Mouse (Mus musculus) liver, embryonic 13.5 days (tissue): Measurements from ENCODE around the gene Lhfpl2. TPM values are rescaled to one million over a fixed set of nuclear protein-coding genes. Genes with fewer than 3 reads are reported as not detected.

Experiments
- ATAC-seq: fragments of 200-750 bp; cut with Nextera tagmentation; 2 replicates; pipeline ENCODE4 v1.8.0; 2017; ENCODE audit warnings: low read depth, mild to moderate bottlenecking, moderate number of reproducible peaks, moderate library complexity
- DNase-seq: peaks from one replicate; pipeline ENCODE4 v3.0.0; 2022
- H3K27ac ChIP-seq: fragments of 300-500 bp; sonication (generic); 2 replicates; pipeline ENCODE4 v1.5.1; 2015; ENCODE audit warnings: moderate library complexity, mild to moderate bottlenecking, inconsistent platforms
- H3K27me3 ChIP-seq: fragments of 300-500 bp; sonication (generic); 2 replicates; pipeline ENCODE4 v1.6.1; 2015; ENCODE audit warnings: mild to moderate bottlenecking, inconsistent platforms
- H3K36me3 ChIP-seq: fragments of 300-500 bp; sonication (generic); 2 replicates; pipeline ENCODE4 v1.6.1; 2015; ENCODE audit warnings: mild to moderate bottlenecking, inconsistent platforms
- H3K4me1 ChIP-seq: fragments of 300-500 bp; sonication (generic); replicated peaks from 2 replicates; pipeline ENCODE4 v1.6.1; 2015; ENCODE audit warnings: inconsistent platforms
- H3K4me2 ChIP-seq: fragments of 300-500 bp; sonication (generic); 2 replicates; pipeline ENCODE4 v1.6.1; 2015; ENCODE audit warnings: inconsistent platforms, mild to moderate bottlenecking, moderate library complexity
- H3K4me3 ChIP-seq: fragments of 300-500 bp; sonication (generic); replicated peaks from 2 replicates; pipeline ENCODE4 v1.5.1; 2015; ENCODE audit warnings: mild to moderate bottlenecking, inconsistent platforms
- H3K9ac ChIP-seq: fragments of 300-500 bp; sonication (generic); 2 replicates; pipeline ENCODE4 v1.6.1; 2015; ENCODE audit warnings: mild to moderate bottlenecking, inconsistent platforms
- H3K9me3 ChIP-seq: fragments of 300-500 bp; sonication (generic); replicated peaks from 2 replicates; pipeline ENCODE4 v1.6.1; 2016; ENCODE audit warnings: inconsistent platforms
- WGBS: fragments of 180-500 bp; shearing (Covaris S2); methylation state at CpG from one replicate; pipeline ENCODE4 v1.1.7; 2015; ENCODE audit not compliant: insufficient replicate concordance; 5-methylcytosine and 5-hydroxymethylcytosine counted together
- polyA plus RNA-seq: library from polyadenylated mRNA; unstranded; fragments of >200 nt; fragmentation: Nextera tagmentation; extraction: Ambion mirVana; gene quantifications from 2 replicates; pipeline ENCODE4 v1.2.1, GENCODE M21; 2015

Gene Lhfpl2
- polyA plus RNA-seq, 1 experiment from 2014 or later, result 4.8 TPM

DNA sequence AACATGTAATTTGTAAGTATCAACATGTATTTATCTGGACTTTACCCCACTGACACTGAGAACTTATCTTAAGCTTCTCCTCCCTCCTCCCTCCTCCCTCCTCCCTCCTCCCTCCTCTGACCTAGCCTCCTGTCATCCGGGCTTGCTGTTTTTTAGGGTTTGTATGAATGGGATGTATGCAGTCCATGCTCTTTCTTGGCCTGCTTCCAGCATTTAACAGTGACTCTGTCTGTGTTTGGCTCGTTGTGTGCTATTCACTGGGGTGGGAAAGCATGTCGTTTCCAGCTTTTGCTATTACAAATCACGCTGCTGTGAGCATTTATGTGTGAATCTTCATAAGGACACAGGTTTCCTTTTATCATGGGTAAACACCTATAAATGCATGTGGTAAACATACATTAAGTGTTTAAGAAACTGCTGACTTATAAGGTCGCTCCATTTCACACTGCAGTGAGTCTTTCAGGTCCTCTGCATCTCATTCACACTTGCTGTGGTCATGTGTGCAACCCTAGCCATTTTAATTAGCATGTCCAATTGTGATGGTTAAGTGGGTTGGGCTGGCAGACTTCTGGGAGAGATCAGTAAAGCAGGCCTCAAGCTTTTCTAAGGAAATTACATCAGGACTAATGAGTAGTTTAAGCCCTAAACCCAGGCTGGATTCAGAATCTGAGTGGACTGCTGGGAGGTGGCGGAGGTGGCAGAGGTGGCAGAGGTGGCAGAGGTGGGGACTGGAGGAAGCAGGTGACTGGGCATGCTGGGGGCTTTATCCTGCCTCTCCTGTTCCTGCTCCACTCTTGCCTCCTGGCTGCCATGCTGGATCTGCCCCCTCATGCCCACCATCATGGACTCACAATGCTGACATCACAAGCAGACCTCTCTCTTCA lies 153.9 kb downstream of the Lhfpl2 start:
- Histone ChIP-seq H3K4me2 (no peak overlapping the region), H3K27ac (no peak overlapping the region), H3K27me3 (no peaks in the 10 kb centered on the region), H3K36me3 (peaks cover 14% of the 10 kb centered on the region), H3K4me3 (no peak overlapping the region), H3K9ac (no peak overlapping the region), H3K4me1 (no peaks in the 10 kb centered on the region), H3K9me3 (0 out of 2 replicates have a peak, but pooled peaks cover 3% of the 10 kb centered on the region)
- 63% methylated on average over 5 of the region's 6 CpGs for WGBS
- ATAC-seq (no peak), DNase-seq (no peak)

GRCm38 (mm10) chr13:94212179-94212578 lies 154.6 kb downstream of the Lhfpl2 start:
- WGBS, result 88% methylated on average over 2 of the region's 2 CpGs
- no peaks in the 10 kb centered on the region for H3K4me1 ChIP-seq
- no peak overlapping the region for H3K27ac ChIP-seq
- H3K36me3 ChIP-seq, result peaks cover 14% of the 10 kb centered on the region
- DNase-seq (no peak), ATAC-seq (no peak)
- no peaks in the 10 kb centered on the region for H3K27me3 ChIP-seq
- H3K9ac ChIP-seq, result no peak overlapping the region
- H3K4me2 ChIP-seq, result no peak overlapping the region
- 0 out of 2 replicates have a peak, but pooled peaks cover 3% of the 10 kb centered on the region for H3K9me3 ChIP-seq
- H3K4me3 ChIP-seq, result no peak overlapping the region

DNA sequence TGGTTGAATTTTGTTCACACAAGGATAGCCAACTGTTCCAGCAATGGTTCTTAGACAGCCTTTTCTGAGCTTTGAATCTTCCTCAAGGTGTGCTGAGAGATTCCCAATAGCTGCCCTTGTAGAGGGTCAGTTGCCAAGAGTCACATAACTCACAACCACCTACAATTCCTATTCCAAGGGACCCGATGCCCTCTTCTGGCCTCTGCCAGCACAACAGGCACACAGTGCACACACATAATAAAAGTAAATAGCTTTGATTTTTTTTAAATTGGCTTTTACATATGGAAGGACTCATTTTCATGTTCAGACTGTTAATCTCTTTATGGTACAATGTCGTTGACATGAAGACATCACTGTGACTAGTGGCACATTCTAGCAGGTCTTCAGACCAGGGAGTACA lies 155.1 kb downstream of the Lhfpl2 start:
- 59% methylated on average over 2 of the region's 2 CpGs for WGBS
- ATAC-seq, result no peak
- no peak overlapping the region for H3K4me3 ChIP-seq

DNA sequence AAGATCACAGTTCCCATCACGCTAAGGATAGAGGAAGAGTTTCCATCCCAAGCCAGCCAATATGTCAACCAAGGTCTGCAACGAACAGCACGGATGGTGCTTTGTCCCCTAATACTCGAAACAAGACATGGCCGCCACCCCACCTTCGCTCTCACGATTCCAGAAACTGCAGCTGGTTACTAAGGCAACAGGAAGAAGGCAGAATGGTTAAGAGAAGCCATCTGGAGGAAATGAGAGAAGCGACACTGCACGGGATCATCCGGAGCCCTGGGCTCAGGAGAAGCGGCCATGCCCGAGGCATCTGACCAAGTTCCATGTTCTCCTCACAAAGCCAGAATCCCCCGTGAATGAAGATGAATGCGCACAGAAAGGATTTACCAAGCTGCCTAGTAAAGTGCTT lies 166.0 kb downstream of the Lhfpl2 start:
- no peak overlapping the region for H3K27ac ChIP-seq
- H3K4me1 ChIP-seq, result no peaks in the 10 kb centered on the region
- ATAC-seq, result no peak
- H3K4me3 ChIP-seq, result no peak overlapping the region
- DNase-seq, result no peak
- H3K9me3 ChIP-seq, result no peaks in the 10 kb centered on the region
- peaks cover 14% of the 10 kb centered on the region for H3K36me3 ChIP-seq
- WGBS, result 76% methylated on average over 14 of the region's 14 CpGs
- no peaks in the 10 kb centered on the region for H3K27me3 ChIP-seq
- H3K4me2 ChIP-seq, result no peak overlapping the region
- H3K9ac ChIP-seq, result no peak overlapping the region

More for the DNA sequence above, 155.1 kb downstream of the Lhfpl2 start:
- no peaks in the 10 kb centered on the region for H3K27me3 ChIP-seq
- H3K4me2 ChIP-seq, result no peak overlapping the region
- H3K4me1 ChIP-seq, result no peaks in the 10 kb centered on the region
- H3K9me3 ChIP-seq, result 0 out of 2 replicates have a peak, but pooled peaks cover 3% of the 10 kb centered on the region
- H3K9ac ChIP-seq, result no peak overlapping the region
- H3K36me3 ChIP-seq, result peaks cover 14% of the 10 kb centered on the region
- H3K27ac ChIP-seq, result no peak overlapping the region
- no peak for DNase-seq

- H3K27ac ChIP-seq, result no peak overlapping the region
- H3K4me2 ChIP-seq, result no peak overlapping the region
- 89% methylated on average over 38 of the region's 38 CpGs for WGBS
- H3K9me3 ChIP-seq, result no peaks in the 10 kb centered on the region
- H3K27me3 ChIP-seq, result no peaks in the 10 kb centered on the region
- H3K4me3 ChIP-seq, result no peak overlapping the region
- no peaks in the 10 kb centered on the region for H3K4me1 ChIP-seq
- ATAC-seq (no peak), DNase-seq (no peak)
- no peak overlapping the region for H3K9ac ChIP-seq
- H3K36me3 ChIP-seq, result peaks cover 14% of the 10 kb centered on the region
Observed at GRCm38 (mm10) chr13:94224717-94225705, 167.4 kb downstream of the Lhfpl2 start.

GRCm38 (mm10) chr13:94231871-94232270 lies 174.3 kb downstream of the Lhfpl2 start:
- Histone ChIP-seq H3K36me3 (no peaks in the 10 kb centered on the region), H3K4me1 (no peaks in the 10 kb centered on the region), H3K9me3 (no peaks in the 10 kb centered on the region), H3K27ac (no peak overlapping the region), H3K4me3 (no peak overlapping the region), H3K9ac (no peak overlapping the region), H3K4me2 (no peak overlapping the region), H3K27me3 (no peaks in the 10 kb centered on the region)
- DNase-seq, result no peak
- WGBS, result 84% methylated on average over 14 of the region's 14 CpGs
- no peak for ATAC-seq

GRCm38 (mm10) chr13:94239488-94239887 lies 181.9 kb downstream of the Lhfpl2 start:
- WGBS, result 65% methylated on average over 4 of the region's 4 CpGs
- Histone ChIP-seq H3K4me1 (0 out of 2 replicates have a peak, but pooled peaks cover 14% of the 10 kb centered on the region), H3K9ac (no peak overlapping the region), H3K9me3 (no peaks in the 10 kb centered on the region), H3K27me3 (no peaks in the 10 kb centered on the region), H3K4me2 (no peak overlapping the region), H3K27ac (no peak overlapping the region), H3K36me3 (no peaks in the 10 kb centered on the region), H3K4me3 (no peak overlapping the region)
- ATAC-seq (no peak), DNase-seq (no peak)

- Histone ChIP-seq H3K4me2 (no peak overlapping the region), H3K9ac (no peak overlapping the region), H3K4me1 (0 out of 2 replicates have a peak, but pooled peaks cover 14% of the 10 kb centered on the region), H3K36me3 (no peaks in the 10 kb centered on the region), H3K4me3 (no peak overlapping the region), H3K9me3 (no peaks in the 10 kb centered on the region), H3K27ac (no peak overlapping the region), H3K27me3 (no peaks in the 10 kb centered on the region)
- ATAC-seq, result no peak
- DNase-seq, result no peak
- WGBS, result 85% methylated on average over 6 of the region's 6 CpGs
Observed at GRCm38 (mm10) chr13:94240111-94240510, 182.5 kb downstream of the Lhfpl2 start.

DNA sequence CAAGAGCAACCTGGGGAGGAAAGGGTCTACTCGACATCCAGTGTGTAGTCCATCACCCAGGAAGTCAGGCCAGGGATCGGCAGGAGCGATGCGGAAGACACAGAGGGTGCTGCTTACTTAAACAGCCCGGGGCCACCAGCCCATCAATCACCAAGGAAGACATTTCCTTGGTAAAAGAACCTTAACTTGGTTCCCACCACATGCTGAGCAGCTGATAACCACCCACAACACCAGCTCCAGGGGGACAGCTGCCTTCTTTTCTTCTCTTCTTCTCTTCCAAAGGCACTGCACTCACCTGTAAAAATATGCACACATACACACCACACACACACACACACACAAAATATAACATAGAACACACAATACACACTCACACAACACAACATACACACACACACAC lies 183.3 kb downstream of the Lhfpl2 start:
- Histone ChIP-seq H3K27me3 (no peaks in the 10 kb centered on the region), H3K9me3 (no peaks in the 10 kb centered on the region), H3K27ac (no peak overlapping the region), H3K4me3 (no peak overlapping the region), H3K4me1 (0 out of 2 replicates have a peak, but pooled peaks cover 14% of the 10 kb centered on the region), H3K36me3 (no peaks in the 10 kb centered on the region), H3K4me2 (no peak overlapping the region), H3K9ac (no peak overlapping the region)
- 41% methylated on average over 5 of the region's 5 CpGs for WGBS
- DNase-seq, result no peak
- ATAC-seq, result no peak

GRCm38 (mm10) chr13:94241892-94242524 lies 184.4 kb downstream of the Lhfpl2 start:
- no peak overlapping the region for H3K27ac ChIP-seq
- no peak for ATAC-seq
- H3K27me3 ChIP-seq, result no peaks in the 10 kb centered on the region
- no peak overlapping the region for H3K4me3 ChIP-seq
- H3K9ac ChIP-seq, result no peak overlapping the region
- WGBS, result 59% methylated on average over 4 of the region's 4 CpGs
- H3K9me3 ChIP-seq, result no peaks in the 10 kb centered on the region
- H3K36me3 ChIP-seq, result no peaks in the 10 kb centered on the region
- no peak overlapping the region for H3K4me2 ChIP-seq
- no peak for DNase-seq
- 0 out of 2 replicates have a peak, but pooled peaks cover 14% of the 10 kb centered on the region for H3K4me1 ChIP-seq

GRCm38 (mm10) chr13:94242897-94243296 lies 185.3 kb downstream of the Lhfpl2 start:
- 0 out of 2 replicates have a peak, but pooled peaks cover 14% of the 10 kb centered on the region for H3K4me1 ChIP-seq
- no peak for DNase-seq
- no peaks in the 10 kb centered on the region for H3K36me3 ChIP-seq
- WGBS, result 64% methylated on average over 2 of the region's 2 CpGs
- no peaks in the 10 kb centered on the region for H3K27me3 ChIP-seq
- no peaks in the 10 kb centered on the region for H3K9me3 ChIP-seq
- H3K9ac ChIP-seq, result no peak overlapping the region
- no peak overlapping the region for H3K4me2 ChIP-seq
- H3K27ac ChIP-seq, result no peak overlapping the region
- no peak for ATAC-seq
- no peak overlapping the region for H3K4me3 ChIP-seq
